Mouse (Mus musculus): ENCODE results near the gene Grik2.

GRCm38 (mm10) chr10:49788914-49789313, 348 bp upstream of the Grik2 start:
- TF ChIP-seq CTCF (IDR thresholded peaks at IDR 0.05; ENCODE audit: extremely low read depth, insufficient read depth, low read length) (no peak), POLR2A (IDR thresholded peaks at IDR 0.05; ENCODE audit: extremely low read depth, insufficient read depth, low read length) (no peak)
